Mouse (Mus musculus): ENCODE measurements around the gene Akt2. TPM values are rescaled to one million over a fixed set of nuclear protein-coding genes. Genes with fewer than 3 reads are reported as not detected.

Akt2 gene
- polyA plus RNA-seq (2012; rRNA removed): 28.2 and 30.4 TPM in 2 replicates

GRCm38 (mm10) chr7:27591266-27592216 lies at the start of gene Akt2:
Gene Akt2 (plus strand): TSS chr7:27591552.

DNA sequence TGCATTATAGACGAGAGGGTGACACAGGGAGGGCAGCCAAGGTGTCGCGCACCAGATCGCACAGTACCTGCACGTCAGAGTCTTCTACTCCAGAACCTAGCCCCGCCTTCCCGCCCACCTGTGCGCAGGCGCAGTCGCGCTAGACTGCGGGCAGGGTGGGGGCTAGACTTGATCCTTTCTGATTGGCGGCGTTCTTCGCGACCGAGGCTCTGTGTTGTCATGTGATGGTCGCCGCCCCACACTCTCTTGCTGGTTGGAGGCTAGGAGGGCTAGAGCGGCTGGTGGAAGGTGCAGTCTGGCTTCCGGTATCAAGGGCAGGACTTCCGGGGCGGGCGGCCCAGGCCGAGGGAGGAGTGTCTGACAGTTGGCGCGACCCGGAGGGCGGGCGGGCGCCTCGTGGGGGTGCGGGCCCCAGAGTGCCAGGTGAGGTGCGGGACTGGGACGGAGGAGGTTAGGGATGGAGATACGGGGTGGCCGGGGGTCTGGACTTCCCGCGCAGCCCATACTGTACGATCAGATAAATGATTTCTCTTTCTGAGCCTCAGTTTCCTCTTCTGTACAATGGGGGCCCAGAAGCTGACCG lies 38.3 kb upstream of the Akt2 start, which contains the start of the genes Pld3 and 2310022A10Rik:
Pld3 (minus strand) TSS at position 288 of the 583 bp plus-strand sequence.
2310022A10Rik (plus strand) TSS at position 303 of the 583 bp plus-strand sequence.

DNA sequence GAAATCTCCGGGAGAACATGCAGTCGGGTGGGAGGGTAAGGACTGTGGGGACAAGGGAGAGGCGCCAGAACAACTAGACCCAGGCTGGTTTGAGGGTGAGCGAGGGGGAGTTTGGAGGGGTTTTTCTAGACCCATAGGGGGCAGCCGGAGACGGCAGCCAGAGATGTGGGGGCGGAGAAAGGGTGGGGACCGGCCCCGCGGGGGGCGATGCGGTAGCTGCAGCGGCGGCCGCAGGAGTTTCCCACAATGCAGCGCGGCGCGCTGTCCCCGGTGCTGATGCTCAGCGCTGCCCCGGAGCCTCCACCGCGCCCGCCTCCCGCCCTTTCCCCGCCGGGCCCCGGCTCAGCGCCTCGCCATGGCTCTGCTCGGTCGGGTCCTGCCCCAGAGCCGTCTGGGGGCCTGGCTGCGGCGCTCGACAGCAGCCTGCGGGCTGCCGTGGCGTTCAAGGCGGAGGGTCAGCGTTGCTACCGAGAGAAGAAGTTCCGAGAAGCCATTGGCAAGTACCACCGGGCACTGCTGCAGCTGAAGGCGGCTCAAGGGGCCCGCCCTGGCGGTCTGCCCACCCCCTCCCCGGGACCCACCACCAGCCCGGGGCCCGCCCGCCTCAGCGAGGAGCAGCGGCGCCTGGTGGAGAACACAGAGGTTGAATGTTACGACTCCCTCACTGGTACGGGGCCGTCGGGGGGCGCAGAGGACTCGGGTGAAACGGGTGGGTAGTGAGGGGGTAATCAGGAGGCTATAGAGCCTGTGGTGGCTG lies 62.5 kb downstream of the Akt2 start, which contains the start of gene Ttc9b:
Ttc9b (plus strand) TSS at position 235 of the 757 bp plus-strand sequence.

GRCm38 (mm10) chr7:27674522-27675221 lies 83.3 kb downstream of the Akt2 start, which contains the start of gene Map3k10:
Gene Map3k10 (minus strand): TSS chr7:27674598.

GRCm38 (mm10) chr7:27688815-27689612 lies 97.7 kb downstream of the Akt2 start, which contains the start of gene Zfp607b:
Gene Zfp607b (plus strand): TSS chr7:27689340.

Other genes with a start within 250 kb of the Akt2 start
- 13.2 and 13.6 TPM in 2 replicates for gene Shkbp1, start 235.5 kb upstream of the Akt2 start, polyA plus RNA-seq (2012; rRNA removed)
- 0.29 TPM in 1 of 2 replicates, not detected in the other for gene Gm20479, start 234.1 kb upstream of the Akt2 start, polyA plus RNA-seq (2012; rRNA removed)
- 0.07 and 0.10 TPM in 2 replicates for gene Sptbn4, start 143.9 kb upstream of the Akt2 start, polyA plus RNA-seq (2012; rRNA removed)
- 360 and 370 TPM in 2 replicates for gene Blvrb, start 143.6 kb upstream of the Akt2 start, polyA plus RNA-seq (2012; rRNA removed)
- gene Sertad3, start 117.8 kb upstream of the Akt2 start, polyA plus RNA-seq (2012; rRNA removed): 21.2 and 21.3 TPM in 2 replicates
- gene Sertad1, start 104.6 kb upstream of the Akt2 start, polyA plus RNA-seq (2012; rRNA removed): 13.0 and 16.5 TPM in 2 replicates
- 0.43 and 0.44 TPM in 2 replicates for gene Prx, start 92.2 kb upstream of the Akt2 start, polyA plus RNA-seq (2012; rRNA removed)
- gene Hipk4, start 68.3 kb upstream of the Akt2 start, polyA plus RNA-seq (2012; rRNA removed): 0.18 and 0.24 TPM in 2 replicates
- 61.6 and 72.3 TPM in 2 replicates for gene Pld3, start 38.3 kb upstream of the Akt2 start, polyA plus RNA-seq (2012; rRNA removed)
- gene 2310022A10Rik, start 38.3 kb upstream of the Akt2 start, polyA plus RNA-seq (2012; rRNA removed): 7.1 and 8.2 TPM in 2 replicates
- not detected in 2 replicates for gene Ttc9b, start 62.4 kb downstream of the Akt2 start, polyA plus RNA-seq (2012; rRNA removed)
- 4.6 and 5.2 TPM in 2 replicates for gene Map3k10, start 83.0 kb downstream of the Akt2 start, polyA plus RNA-seq (2012; rRNA removed)
- gene Zfp607b, start 97.8 kb downstream of the Akt2 start, polyA plus RNA-seq (2012; rRNA removed): 0.24 and 0.30 TPM in 2 replicates
- 1.3 and 1.4 TPM in 2 replicates for gene Zfp60, start 139.8 kb downstream of the Akt2 start, polyA plus RNA-seq (2012; rRNA removed)
- 0.77 and 0.79 TPM in 2 replicates for gene Zfp626, start 215.6 kb downstream of the Akt2 start, polyA plus RNA-seq (2012; rRNA removed)
- 0.78 and 0.82 TPM in 2 replicates for gene Zfp59, start 247.1 kb downstream of the Akt2 start, polyA plus RNA-seq (2012; rRNA removed)

All from liver, embryonic 18 days (tissue).